Mouse (Mus musculus): Measurements from ENCODE around the gene Zfp942. TPM values are rescaled to one million over a fixed set of nuclear protein-coding genes. Genes with fewer than 3 reads are reported as not detected.
"Not testable (repeated sequence)": the region's sequence is repeated elsewhere in the genome, so short reads cannot be mapped to it uniquely, and the experiment has no call there.

Gene Zfp942
- 3.6 and 7.9 TPM in 2 replicates for polyA plus RNA-seq (2011; ENCODE audit: insufficient read depth, insufficient read length, low replicate concordance, missing spikeins)

DNA sequence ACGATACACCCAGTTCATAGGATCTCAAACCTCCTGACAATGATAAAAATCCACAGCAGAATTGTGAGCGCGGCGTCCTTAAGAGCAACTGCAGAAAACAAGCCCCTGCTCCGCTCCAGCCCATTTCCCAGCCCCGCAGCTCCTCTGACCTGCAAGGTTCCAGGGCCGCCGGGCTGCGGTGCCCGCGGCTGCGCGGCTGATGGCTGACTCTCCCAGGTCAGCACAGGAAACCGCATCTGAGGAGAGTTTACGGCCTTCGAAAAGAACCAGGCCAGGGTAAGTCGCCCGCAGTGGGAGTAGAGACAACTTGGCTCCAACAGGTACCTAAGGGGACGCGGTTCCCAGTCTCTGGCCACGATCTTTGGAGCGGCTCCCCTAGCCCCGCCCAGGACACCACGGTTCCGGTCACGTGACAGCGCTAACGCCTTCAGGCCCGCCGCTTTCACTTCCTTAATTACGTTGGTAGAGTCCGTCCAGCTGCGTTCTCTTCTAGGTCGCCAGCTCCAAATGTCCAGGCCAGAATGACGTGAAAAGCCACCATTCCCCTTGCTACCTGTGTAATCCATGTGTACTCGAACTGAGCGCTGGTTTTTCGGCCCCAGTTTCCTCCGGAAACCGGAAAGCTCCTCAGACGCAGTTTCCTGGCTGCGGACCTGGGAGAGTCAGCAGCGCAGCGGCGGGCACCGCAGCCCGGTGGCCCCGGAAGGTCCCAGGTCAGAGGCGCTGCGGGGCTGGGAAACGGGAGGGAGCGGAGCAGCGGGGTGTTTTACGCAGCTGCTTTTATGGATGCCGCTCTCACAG is at the start of gene Zfp942, which contains the start of gene Zfp943:
TSS of gene Zfp942 (minus strand) at position 358 of the 801 bp plus-strand sequence.
TSS of gene Zfp943 (plus strand) at position 446 of the 801 bp plus-strand sequence.
- H3K27ac ChIP-seq (ENCODE audit: control insufficient read depth, insufficient read depth, low read depth, low read length, poor library complexity) = peak within 1 kb of the TSS; percentile 94
- WGBS = under 1% methylated on average over 44 of the region's 55 CpGs
- TF ChIP-seq POLR2A (IDR thresholded peaks at IDR 0.05; ENCODE audit: borderline replicate concordance, control insufficient read depth, low read depth, low read length) = peak; percentile 23; the same call in 1 of the 2 replicates
- H3K4me3 ChIP-seq (replicated peaks; ENCODE audit: control insufficient read depth, low read depth, low read length) = peak within 1 kb of the TSS; percentile 76
- not testable (repeated sequence) for H3K4me1 ChIP-seq (ENCODE audit: control insufficient read depth, insufficient read depth, low read length)

- no peaks in the 10 kb centered on the region; the same call in 1 of the 2 replicates for H3K4me1 ChIP-seq (ENCODE audit: control insufficient read depth, insufficient read depth, low read length)
- WGBS = 9% methylated on average over 4 of the region's 4 CpGs
- no peak overlapping the region for H3K27ac ChIP-seq (ENCODE audit: control insufficient read depth, insufficient read depth, low read depth, low read length, poor library complexity)
- no peak overlapping the region for H3K4me3 ChIP-seq (replicated peaks; ENCODE audit: control insufficient read depth, low read depth, low read length)
- no peak for TF ChIP-seq POLR2A (IDR thresholded peaks at IDR 0.05; ENCODE audit: borderline replicate concordance, control insufficient read depth, low read depth, low read length)
- TF ChIP-seq CTCF (IDR thresholded peaks at IDR 0.05; ENCODE audit: control insufficient read depth, insufficient read depth, low read length) = no peak
These were observed 1.0 kb upstream of the Zfp942 start for GRCm38 (mm10) chr17:21963302-21963701.

GRCm38 (mm10) chr17:21909456-21910052 is 52.7 kb downstream of the Zfp942 start, which contains the start of gene Zfp995:
TSS of gene Zfp995 (minus strand) at chr17:21909926.
- WGBS = under 1% methylated on average over 24 of the region's 24 CpGs
- H3K4me3 ChIP-seq (replicated peaks; ENCODE audit: control insufficient read depth, low read depth, low read length) = peak within 1 kb of the TSS; percentile 54
- H3K4me1 ChIP-seq (ENCODE audit: control insufficient read depth, insufficient read depth, low read length); H3K27ac ChIP-seq (ENCODE audit: control insufficient read depth, insufficient read depth, low read depth, low read length, poor library complexity): not testable (repeated sequence)

GRCm38 (mm10) chr17:21909039-21909438 is 53.2 kb downstream of the Zfp942 start:
- Histone ChIP-seq H3K4me3 (replicated peaks; ENCODE audit: control insufficient read depth, low read depth, low read length) (peak overlapping the region; percentile 54), H3K27ac (ENCODE audit: control insufficient read depth, insufficient read depth, low read depth, low read length, poor library complexity) (no peak overlapping the region), H3K4me1 (ENCODE audit: control insufficient read depth, insufficient read depth, low read length) (no peaks in the 10 kb centered on the region)
- TF ChIP-seq POLR2A (IDR thresholded peaks at IDR 0.05; ENCODE audit: borderline replicate concordance, control insufficient read depth, low read depth, low read length) (no peak), CTCF (IDR thresholded peaks at IDR 0.05; ENCODE audit: control insufficient read depth, insufficient read depth, low read length) (no peak)
- 24% methylated on average over 3 of the region's 3 CpGs for WGBS

Other genes with a start within 250 kb of the Zfp942 start
- gene Zfp229, start 231.7 kb downstream of the Zfp942 start, polyA plus RNA-seq (2011; ENCODE audit: insufficient read depth, insufficient read length, low replicate concordance, missing spikeins) = 3.1 TPM in 1 of 2 replicates, not detected in the other
- gene Zfp820, start 116.7 kb downstream of the Zfp942 start, polyA plus RNA-seq (2011; ENCODE audit: insufficient read depth, insufficient read length, low replicate concordance, missing spikeins) = not detected in 2 replicates
- 1.2 TPM in 1 of 2 replicates, not detected in the other for gene Zfp995, start 52.5 kb downstream of the Zfp942 start, polyA plus RNA-seq (2011; ENCODE audit: insufficient read depth, insufficient read length, low replicate concordance, missing spikeins)
- 4.4 and 5.2 TPM in 2 replicates for gene Zfp943, start 88 bp upstream of the Zfp942 start, polyA plus RNA-seq (2011; ENCODE audit: insufficient read depth, insufficient read length, low replicate concordance, missing spikeins)
- not detected in 2 replicates for gene Zfp947, start 203.7 kb upstream of the Zfp942 start, polyA plus RNA-seq (2011; ENCODE audit: insufficient read depth, insufficient read length, low replicate concordance, missing spikeins)